Mouse (Mus musculus): ENCODE measurements around the gene Foxd1.

Foxd1 gene

GRCm38 (mm10) chr13:98389092-98389491, 35.0 kb downstream of the Foxd1 start:
- DNase-seq (ENCODE audit: low spot score), result no peak

GRCm38 (mm10) chr13:98390363-98390762, 36.3 kb downstream of the Foxd1 start:
- DNase-seq (ENCODE audit: low spot score), result no peak

- DNase-seq (ENCODE audit: low spot score), result no peak
These were observed 37.0 kb downstream of the Foxd1 start for GRCm38 (mm10) chr13:98390771-98391634.

- no peak for DNase-seq (ENCODE audit: low spot score)
These were observed 37.6 kb downstream of the Foxd1 start for GRCm38 (mm10) chr13:98391635-98391990.

GRCm38 (mm10) chr13:98392031-98392430, 38.0 kb downstream of the Foxd1 start:
- no peak for DNase-seq (ENCODE audit: low spot score)

- no peak for DNase-seq (ENCODE audit: low spot score)
These were observed 39.5 kb downstream of the Foxd1 start for GRCm38 (mm10) chr13:98393356-98394070.
